Mouse (Mus musculus): ENCODE measurements around the gene Aff3. TPM values are rescaled to one million over a fixed set of nuclear protein-coding genes. Genes with fewer than 3 reads are reported as not detected.

Aff3 gene
- polyA plus RNA-seq, 1 experiment from 2014 or later, result 25.7 TPM

GRCm38 (mm10) chr1:38310076-38310475 is 354.7 kb downstream of the Aff3 start:
- Histone ChIP-seq H3K27me3 (no peaks in the 10 kb centered on the region), H3K4me1 (peaks cover 9% of the 10 kb centered on the region; the same call in 1 of the 2 replicates), H3K9ac (no peak overlapping the region), H3K4me2 (no peak overlapping the region), H3K4me3 (replicated peaks) (no peak overlapping the region), H3K27ac (no peak overlapping the region), H3K9me3 (no peaks in the 10 kb centered on the region), H3K36me3 (replicated peaks) (no peaks in the 10 kb centered on the region)
- ATAC-seq (ENCODE audit: low FRiP score), result no peak
- 84% methylated on average over 4 of the region's 4 CpGs for WGBS

GRCm38 (mm10) chr1:38309341-38309740 is 355.4 kb downstream of the Aff3 start:
- WGBS, result 96% methylated on average over 8 of the region's 8 CpGs
- Histone ChIP-seq H3K27ac (no peak overlapping the region), H3K36me3 (replicated peaks) (no peaks in the 10 kb centered on the region), H3K4me3 (replicated peaks) (no peak overlapping the region), H3K27me3 (no peaks in the 10 kb centered on the region), H3K9me3 (no peaks in the 10 kb centered on the region), H3K9ac (no peak overlapping the region), H3K4me2 (no peak overlapping the region), H3K4me1 (peaks cover 9% of the 10 kb centered on the region; the same call in 1 of the 2 replicates)
- ATAC-seq (ENCODE audit: low FRiP score), result no peak

GRCm38 (mm10) chr1:38308705-38308996 is 356.1 kb downstream of the Aff3 start:
- H3K9ac ChIP-seq, result no peak overlapping the region
- 85% methylated on average over 3 of the region's 3 CpGs for WGBS

GRCm38 (mm10) chr1:38307821-38308704 is 356.7 kb downstream of the Aff3 start:
- Histone ChIP-seq H3K27me3 (no peaks in the 10 kb centered on the region), H3K4me3 (replicated peaks) (no peak overlapping the region), H3K4me1 (peaks cover 9% of the 10 kb centered on the region; the same call in 1 of the 2 replicates), H3K9me3 (no peaks in the 10 kb centered on the region), H3K36me3 (replicated peaks) (no peaks in the 10 kb centered on the region), H3K4me2 (no peak overlapping the region), H3K27ac (peak overlapping the region; percentile 14; the same call in 1 of the 2 replicates), H3K9ac (no peak overlapping the region)
- 67% methylated on average over 7 of the region's 7 CpGs for WGBS
- ATAC-seq (ENCODE audit: low FRiP score), result no peak

More at GRCm38 (mm10) chr1:38308705-38308996, 356.1 kb downstream of the Aff3 start:
- H3K9me3 ChIP-seq, result no peaks in the 10 kb centered on the region
- H3K27ac ChIP-seq, result no peak overlapping the region
- no peaks in the 10 kb centered on the region for H3K36me3 ChIP-seq (replicated peaks)
- no peak overlapping the region for H3K4me3 ChIP-seq (replicated peaks)
- peaks cover 9% of the 10 kb centered on the region; the same call in 1 of the 2 replicates for H3K4me1 ChIP-seq
- ATAC-seq (ENCODE audit: low FRiP score), result no peak
- H3K27me3 ChIP-seq, result no peaks in the 10 kb centered on the region
- H3K4me2 ChIP-seq, result no peak overlapping the region

GRCm38 (mm10) chr1:38307234-38307633 is 357.5 kb downstream of the Aff3 start:
- no peak overlapping the region for H3K4me3 ChIP-seq (replicated peaks)
- ATAC-seq (ENCODE audit: low FRiP score), result no peak
- 93% methylated on average over 11 of the region's 11 CpGs for WGBS

GRCm38 (mm10) chr1:38306146-38306545 is 358.6 kb downstream of the Aff3 start:
- Histone ChIP-seq H3K27ac (no peak overlapping the region), H3K4me2 (no peak overlapping the region), H3K4me3 (replicated peaks) (no peak overlapping the region), H3K9ac (no peak overlapping the region), H3K36me3 (replicated peaks) (no peaks in the 10 kb centered on the region), H3K9me3 (no peaks in the 10 kb centered on the region), H3K4me1 (peaks cover 9% of the 10 kb centered on the region; the same call in 1 of the 2 replicates), H3K27me3 (no peaks in the 10 kb centered on the region)
- ATAC-seq (ENCODE audit: low FRiP score), result no peak
- 94% methylated on average over 7 of the region's 7 CpGs for WGBS

More at GRCm38 (mm10) chr1:38307234-38307633, 357.5 kb downstream of the Aff3 start:
- H3K4me2 ChIP-seq, result no peak overlapping the region
- no peak overlapping the region for H3K9ac ChIP-seq
- no peaks in the 10 kb centered on the region for H3K9me3 ChIP-seq
- H3K4me1 ChIP-seq, result peaks cover 9% of the 10 kb centered on the region; the same call in 1 of the 2 replicates
- H3K27me3 ChIP-seq, result no peaks in the 10 kb centered on the region
- no peaks in the 10 kb centered on the region for H3K36me3 ChIP-seq (replicated peaks)
- H3K27ac ChIP-seq, result no peak overlapping the region

GRCm38 (mm10) chr1:38304376-38304775 is 360.4 kb downstream of the Aff3 start:
- H3K9me3 ChIP-seq, result no peaks in the 10 kb centered on the region
- 89% methylated on average over 11 of the region's 11 CpGs for WGBS
- no peaks in the 10 kb centered on the region for H3K27me3 ChIP-seq
- H3K9ac ChIP-seq, result no peak overlapping the region
- H3K4me1 ChIP-seq, result peaks cover 9% of the 10 kb centered on the region; the same call in 1 of the 2 replicates
- H3K27ac ChIP-seq, result no peak overlapping the region
- no peaks in the 10 kb centered on the region for H3K36me3 ChIP-seq (replicated peaks)
- H3K4me2 ChIP-seq, result no peak overlapping the region
- ATAC-seq (ENCODE audit: low FRiP score), result no peak
- H3K4me3 ChIP-seq (replicated peaks), result no peak overlapping the region

GRCm38 (mm10) chr1:38298291-38298690 is 366.5 kb downstream of the Aff3 start:
- H3K4me2 ChIP-seq, result no peak overlapping the region
- H3K4me1 ChIP-seq, result no peaks in the 10 kb centered on the region
- H3K4me3 ChIP-seq (replicated peaks), result no peak overlapping the region
- 42% methylated on average over 3 of the region's 3 CpGs for WGBS
- H3K36me3 ChIP-seq (replicated peaks), result no peaks in the 10 kb centered on the region
- no peak overlapping the region for H3K9ac ChIP-seq
- H3K27ac ChIP-seq, result no peak overlapping the region
- H3K9me3 ChIP-seq, result no peaks in the 10 kb centered on the region
- H3K27me3 ChIP-seq, result no peaks in the 10 kb centered on the region
- ATAC-seq (ENCODE audit: low FRiP score), result no peak

- H3K36me3 ChIP-seq (replicated peaks), result no peaks in the 10 kb centered on the region
- H3K27ac ChIP-seq, result no peak overlapping the region
- ATAC-seq (ENCODE audit: low FRiP score), result no peak
- H3K4me1 ChIP-seq, result 0 out of 2 replicates have a peak, but pooled peaks cover 4% of the 10 kb centered on the region
- no peak overlapping the region for H3K4me3 ChIP-seq (replicated peaks)
- 94% methylated on average over 6 of the region's 6 CpGs for WGBS
- H3K27me3 ChIP-seq, result no peaks in the 10 kb centered on the region
- H3K4me2 ChIP-seq, result no peak overlapping the region
- no peak overlapping the region for H3K9ac ChIP-seq
- no peaks in the 10 kb centered on the region for H3K9me3 ChIP-seq
Observed at GRCm38 (mm10) chr1:38294906-38295305, 369.8 kb downstream of the Aff3 start.

- no peak for ATAC-seq (ENCODE audit: low FRiP score)
- Histone ChIP-seq H3K4me2 (no peak overlapping the region), H3K36me3 (replicated peaks) (no peaks in the 10 kb centered on the region), H3K27ac (no peak overlapping the region), H3K27me3 (no peaks in the 10 kb centered on the region), H3K4me1 (0 out of 2 replicates have a peak, but pooled peaks cover 4% of the 10 kb centered on the region), H3K4me3 (replicated peaks) (no peak overlapping the region), H3K9ac (no peak overlapping the region), H3K9me3 (no peaks in the 10 kb centered on the region)
- 93% methylated on average over 9 of the region's 9 CpGs for WGBS
Observed at GRCm38 (mm10) chr1:38294336-38294695, 370.4 kb downstream of the Aff3 start.

GRCm38 (mm10) chr1:38293671-38294335 is 371.0 kb downstream of the Aff3 start:
- no peaks in the 10 kb centered on the region for H3K27me3 ChIP-seq

GRCm38 (mm10) chr1:38292851-38293250 is 371.9 kb downstream of the Aff3 start:
- no peak for ATAC-seq (ENCODE audit: low FRiP score)
- Histone ChIP-seq H3K27me3 (no peaks in the 10 kb centered on the region), H3K4me2 (no peak overlapping the region), H3K9me3 (no peaks in the 10 kb centered on the region), H3K4me1 (0 out of 2 replicates have a peak, but pooled peaks cover 4% of the 10 kb centered on the region), H3K9ac (no peak overlapping the region), H3K4me3 (replicated peaks) (no peak overlapping the region), H3K36me3 (replicated peaks) (no peaks in the 10 kb centered on the region), H3K27ac (no peak overlapping the region)
- 65% methylated on average over 4 of the region's 4 CpGs for WGBS

More at GRCm38 (mm10) chr1:38293671-38294335, 371.0 kb downstream of the Aff3 start:
- Histone ChIP-seq H3K4me3 (replicated peaks) (no peak overlapping the region), H3K4me1 (0 out of 2 replicates have a peak, but pooled peaks cover 4% of the 10 kb centered on the region), H3K36me3 (replicated peaks) (no peaks in the 10 kb centered on the region), H3K9me3 (no peaks in the 10 kb centered on the region), H3K9ac (no peak overlapping the region), H3K27ac (no peak overlapping the region), H3K4me2 (no peak overlapping the region)
- 93% methylated on average over 12 of the region's 12 CpGs for whole genome bisulfite sequencing
- ATAC-seq (ENCODE audit: low FRiP score), result no peak

Data from forebrain, embryonic 12.5 days (tissue).